Mouse (Mus musculus) limb, embryonic 12.5 days (tissue): Measurements from ENCODE around the gene Gabarap. TPM values are rescaled to one million over a fixed set of nuclear protein-coding genes. Genes with fewer than 3 reads are reported as not detected.

Experiments
- ATAC-seq: fragments of 200-750 bp; cut with Nextera tagmentation; 2 replicates; pipeline ENCODE4 v1.8.0; 2017; ENCODE audit warnings: low read depth, moderate TSS enrichment; ENCODE audit not compliant: insufficient number of reproducible peaks, insufficient read depth, low FRiP score, low TSS enrichment
- H3K27ac ChIP-seq: fragments of 300-500 bp; sonication (generic); 2 replicates; pipeline ENCODE4 v1.5.1; 2016; ENCODE audit warnings: mild to moderate bottlenecking, moderate library complexity
- H3K27me3 ChIP-seq: fragments of 300-500 bp; sonication (generic); 2 replicates; pipeline ENCODE4 v1.6.1; 2016; ENCODE audit warnings: mild to moderate bottlenecking, moderate library complexity
- H3K36me3 ChIP-seq: fragments of 300-500 bp; sonication (generic); 2 replicates; pipeline ENCODE4 v1.6.1; 2016; ENCODE audit warnings: mild to moderate bottlenecking, moderate library complexity
- H3K4me1 ChIP-seq: fragments of 300-500 bp; sonication (generic); replicated peaks from 2 replicates; pipeline ENCODE4 v1.6.1; 2016
- H3K4me2 ChIP-seq: fragments of 300-500 bp; sonication (generic); 2 replicates; pipeline ENCODE4 v1.6.1; 2016; ENCODE audit warnings: mild to moderate bottlenecking, moderate library complexity
- H3K4me3 ChIP-seq: fragments of 300-500 bp; sonication (generic); replicated peaks from 2 replicates; pipeline ENCODE4 v1.5.1; 2016; ENCODE audit warnings: mild to moderate bottlenecking
- H3K9ac ChIP-seq: fragments of 300-500 bp; sonication (generic); replicated peaks from 2 replicates; pipeline ENCODE4 v1.6.1; 2016; ENCODE audit warnings: mild to moderate bottlenecking, moderate library complexity
- H3K9me3 ChIP-seq: fragments of 300-500 bp; sonication (generic); 2 replicates; pipeline ENCODE4 v1.6.1; 2016; ENCODE audit warnings: mild to moderate bottlenecking, moderate library complexity
- WGBS: fragments of 180-500 bp; shearing (Covaris S2); methylation state at CpG from one replicate; pipeline ENCODE4 v1.1.7; 2016; 5-methylcytosine and 5-hydroxymethylcytosine counted together
- polyA plus RNA-seq: library from polyadenylated mRNA; unstranded; fragments of >200 nt; fragmentation: Nextera tagmentation; extraction: Ambion mirVana; gene quantifications from 2 replicates; pipeline ENCODE4 v1.2.1, GENCODE M21; 2016

Gabarap gene
- 398 and 426 TPM in 2 replicates for polyA plus RNA-seq

GRCm38 (mm10) chr11:69990850-69991691, at the start of gene Gabarap:
TSS of gene Gabarap (plus strand) at chr11:69991143.
- Histone ChIP-seq H3K9ac (peak within 1 kb of the TSS; percentile 82), H3K4me3 (peak within 1 kb of the TSS; percentile 63), H3K27ac (peak within 1 kb of the TSS; percentile 92), H3K27me3 (no peaks in the 10 kb centered on the region), H3K36me3 (peaks cover 65% of the 10 kb centered on the region), H3K4me1 (peaks cover 15% of the 10 kb centered on the region), H3K9me3 (no peaks in the 10 kb centered on the region), H3K4me2 (peak within 1 kb of the TSS; percentile 64)
- 1% methylated on average over 40 of the region's 40 CpGs for WGBS
- ATAC-seq = 0 out of 2 replicates have a peak, but pooled peaks have one; percentile 53

GRCm38 (mm10) chr11:69945216-69945615, 45.7 kb upstream of the Gabarap start:
- ATAC-seq = no peak
- WGBS = 72% methylated on average over 13 of the region's 13 CpGs
- no peak overlapping the region for H3K4me3 ChIP-seq
- H3K27me3 ChIP-seq = no peaks in the 10 kb centered on the region
- peaks cover 53% of the 10 kb centered on the region for H3K36me3 ChIP-seq
- H3K4me1 ChIP-seq = peaks cover 27% of the 10 kb centered on the region
- H3K4me2 ChIP-seq = no peak overlapping the region
- no peak overlapping the region for H3K27ac ChIP-seq
- H3K9ac ChIP-seq = no peak overlapping the region
- no peaks in the 10 kb centered on the region for H3K9me3 ChIP-seq

GRCm38 (mm10) chr11:69945997-69946891, 44.7 kb upstream of the Gabarap start:
- Histone ChIP-seq H3K27ac (peak overlapping the region; percentile 96; the same call in 1 of the 2 replicates), H3K9me3 (no peaks in the 10 kb centered on the region), H3K27me3 (no peaks in the 10 kb centered on the region), H3K36me3 (peaks cover 51% of the 10 kb centered on the region), H3K9ac (peak overlapping the region; percentile 74; the same call in 1 of the 2 replicates), H3K4me2 (peak overlapping the region; percentile 80), H3K4me1 (peaks cover 27% of the 10 kb centered on the region), H3K4me3 (peak overlapping the region; percentile 57)
- 89% methylated on average over 18 of the region's 18 CpGs for WGBS
- ATAC-seq = no peak

GRCm38 (mm10) chr11:69947337-69948065, 43.4 kb upstream of the Gabarap start:
- Histone ChIP-seq H3K4me3 (peak overlapping the region; percentile 57), H3K9me3 (no peaks in the 10 kb centered on the region), H3K27me3 (no peaks in the 10 kb centered on the region), H3K36me3 (peaks cover 39% of the 10 kb centered on the region), H3K27ac (peak overlapping the region; percentile 96), H3K4me2 (peak overlapping the region; percentile 80), H3K4me1 (peaks cover 24% of the 10 kb centered on the region), H3K9ac (peak overlapping the region; percentile 74)
- ATAC-seq = peak; percentile 38
- WGBS = under 1% methylated on average over 29 of the region's 29 CpGs

- Histone ChIP-seq H3K4me3 (peak within 1 kb of the TSS; percentile 57), H3K4me1 (peaks cover 24% of the 10 kb centered on the region), H3K9me3 (no peaks in the 10 kb centered on the region), H3K9ac (peak within 1 kb of the TSS; percentile 74), H3K27ac (peak within 1 kb of the TSS; percentile 96), H3K27me3 (no peaks in the 10 kb centered on the region), H3K4me2 (peak within 1 kb of the TSS; percentile 80), H3K36me3 (peaks cover 32% of the 10 kb centered on the region)
- WGBS = under 1% methylated on average over 34 of the region's 34 CpGs
- ATAC-seq = peak; percentile 93
Measured at GRCm38 (mm10) chr11:69948066-69948762, 42.7 kb upstream of the Gabarap start, which contains the start of gene Slc2a4. TSS of gene Slc2a4 (minus strand) at chr11:69948188.

GRCm38 (mm10) chr11:69948763-69949150, 42.2 kb upstream of the Gabarap start:
- H3K9ac ChIP-seq = peak overlapping the region; percentile 74
- no peaks in the 10 kb centered on the region for H3K27me3 ChIP-seq
- H3K36me3 ChIP-seq = peaks cover 27% of the 10 kb centered on the region
- peak; percentile 49 for ATAC-seq
- peak overlapping the region; percentile 57 for H3K4me3 ChIP-seq
- peak overlapping the region; percentile 96 for H3K27ac ChIP-seq
- H3K4me1 ChIP-seq = peaks cover 24% of the 10 kb centered on the region
- 0% methylated on average over 14 of the region's 14 CpGs for WGBS
- no peaks in the 10 kb centered on the region for H3K9me3 ChIP-seq
- peak overlapping the region; percentile 80 for H3K4me2 ChIP-seq

GRCm38 (mm10) chr11:69950807-69951459, 40.0 kb upstream of the Gabarap start:
- Histone ChIP-seq H3K36me3 (peaks cover 6% of the 10 kb centered on the region), H3K27ac (no peak overlapping the region), H3K27me3 (no peaks in the 10 kb centered on the region; the same call in 1 of the 2 replicates), H3K4me1 (peaks cover 19% of the 10 kb centered on the region), H3K9me3 (no peaks in the 10 kb centered on the region), H3K4me2 (no peak overlapping the region), H3K4me3 (no peak overlapping the region), H3K9ac (no peak overlapping the region)
- ATAC-seq = no peak
- WGBS = 45% methylated on average over 4 of the region's 4 CpGs

- Histone ChIP-seq H3K9ac (no peak overlapping the region), H3K9me3 (no peaks in the 10 kb centered on the region), H3K4me2 (no peak overlapping the region), H3K27ac (no peak overlapping the region), H3K36me3 (no peaks in the 10 kb centered on the region), H3K4me1 (peaks cover 6% of the 10 kb centered on the region; the same call in 1 of the 2 replicates), H3K4me3 (no peak overlapping the region), H3K27me3 (no peaks in the 10 kb centered on the region; the same call in 1 of the 2 replicates)
- 60% methylated on average over 1 of the region's 1 CpGs for WGBS
- no peak for ATAC-seq
Measured at GRCm38 (mm10) chr11:69952274-69952673, 38.7 kb upstream of the Gabarap start.

- H3K27me3 ChIP-seq = peaks cover 2% of the 10 kb centered on the region; the same call in 1 of the 2 replicates
- no peak for ATAC-seq
- H3K4me1 ChIP-seq = 0 out of 2 replicates have a peak, but pooled peaks cover 4% of the 10 kb centered on the region
- 72% methylated on average over 11 of the region's 11 CpGs for WGBS
- no peak overlapping the region for H3K9ac ChIP-seq
- H3K9me3 ChIP-seq = no peaks in the 10 kb centered on the region
- no peaks in the 10 kb centered on the region for H3K36me3 ChIP-seq
- no peak overlapping the region for H3K4me2 ChIP-seq
- H3K4me3 ChIP-seq = no peak overlapping the region
- no peak overlapping the region for H3K27ac ChIP-seq
Measured at GRCm38 (mm10) chr11:69953267-69953915, 37.6 kb upstream of the Gabarap start.
